Mouse (Mus musculus): ENCODE results near the gene Ccdc157.
"Not testable (repeated sequence)": the region's sequence is repeated elsewhere in the genome, so short reads cannot be mapped to it uniquely, and the experiment has no call there.

Ccdc157 gene

GRCm38 (mm10) chr11:4182061-4182460 lies 22.0 kb upstream of the Ccdc157 start:
- no peak for DNase-seq

- no peak for DNase-seq
These were observed 17.6 kb upstream of the Ccdc157 start for GRCm38 (mm10) chr11:4177716-4178115.

- DNase-seq = no peak
These were observed 14.5 kb upstream of the Ccdc157 start for GRCm38 (mm10) chr11:4174586-4174985.

GRCm38 (mm10) chr11:4166467-4167090 lies 6.5 kb upstream of the Ccdc157 start:
- DNase-seq = no peak

- DNase-seq = no peak
These were observed 4.6 kb upstream of the Ccdc157 start for GRCm38 (mm10) chr11:4164701-4165100.

GRCm38 (mm10) chr11:4160758-4161480 lies 826 bp upstream of the Ccdc157 start:
- DNase-seq = no peak

- DNase-seq = no peak
These were observed 1.4 kb downstream of the Ccdc157 start for GRCm38 (mm10) chr11:4158676-4159075.

GRCm38 (mm10) chr11:4155641-4156040 lies 4.5 kb downstream of the Ccdc157 start:
- no peak for DNase-seq

GRCm38 (mm10) chr11:4153694-4154093 lies 6.4 kb downstream of the Ccdc157 start:
- no peak for DNase-seq

- no peak for DNase-seq
These were observed 10.2 kb downstream of the Ccdc157 start for GRCm38 (mm10) chr11:4149886-4150285.

GRCm38 (mm10) chr11:4148536-4149156 lies 11.4 kb downstream of the Ccdc157 start:
- DNase-seq = no peak

GRCm38 (mm10) chr11:4148120-4148519 lies 12.0 kb downstream of the Ccdc157 start:
- DNase-seq = peak in 1 of 2 experiments; percentile 36

- DNase-seq = no peak
These were observed 13.0 kb downstream of the Ccdc157 start for GRCm38 (mm10) chr11:4147098-4147497.

- DNase-seq = no peak
These were observed 13.7 kb downstream of the Ccdc157 start for GRCm38 (mm10) chr11:4146381-4146780.

- DNase-seq = no peak
These were observed 16.6 kb downstream of the Ccdc157 start for GRCm38 (mm10) chr11:4143281-4144062.

GRCm38 (mm10) chr11:4142352-4142751 lies 17.7 kb downstream of the Ccdc157 start:
- no peak for DNase-seq

- no peak for DNase-seq
These were observed 18.6 kb downstream of the Ccdc157 start for GRCm38 (mm10) chr11:4141505-4141904.

- no peak for DNase-seq
These were observed 21.1 kb downstream of the Ccdc157 start for GRCm38 (mm10) chr11:4138964-4139363.

- peak; percentile 95 to 97 for DNase-seq
These were observed 24.8 kb downstream of the Ccdc157 start, which contains the start of gene Rnf215 for GRCm38 (mm10) chr11:4134986-4135935. Gene Rnf215 (plus strand): TSS chr11:4135202.

- DNase-seq = no peak
These were observed 25.7 kb downstream of the Ccdc157 start for GRCm38 (mm10) chr11:4134400-4134799.

- DNase-seq = peak in 1 of 2 experiments; percentile 36
These were observed 26.6 kb downstream of the Ccdc157 start for GRCm38 (mm10) chr11:4133450-4133849.

- not testable (repeated sequence) for DNase-seq
These were observed 31.6 kb downstream of the Ccdc157 start for GRCm38 (mm10) chr11:4128461-4128860.

Measured in kidney, postnatal 4 days (tissue).